Mouse (Mus musculus) liver (tissue): ENCODE measurements around the gene Celsr1.
A peak's percentile ranks its signal among the peaks of the same experiment; 100 is the strongest.

ENCODE experiments used
- DNase-seq: peaks from one replicate; pipeline ENCODE4 v3.0.0-alpha.2; 2020; ENCODE audit warnings: mixed read lengths

Celsr1 gene

GRCm38 (mm10) chr15:85949421-85950164 lies 84.0 kb downstream of the Celsr1 start:
- no peak for DNase-seq

DNA sequence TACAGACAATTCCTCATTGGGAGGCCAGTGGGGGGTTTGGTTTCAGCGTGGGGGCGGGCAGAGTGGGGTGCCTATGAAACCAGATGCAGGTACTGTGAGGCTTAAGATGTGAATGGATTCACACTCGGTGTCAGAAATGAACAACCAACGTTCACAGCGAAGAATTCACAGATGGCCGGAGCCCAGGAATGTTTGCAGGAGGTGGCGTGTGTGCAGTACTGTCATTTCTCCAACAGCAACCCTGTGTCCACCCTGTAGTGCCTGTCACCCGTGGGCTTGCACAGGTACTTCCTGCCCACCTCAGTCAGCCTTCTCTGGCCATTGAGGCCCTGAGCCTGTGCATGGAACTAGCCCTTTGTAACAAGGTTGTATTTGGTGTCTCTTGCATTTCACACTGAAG lies 85.6 kb downstream of the Celsr1 start:
- DNase-seq = no peak

GRCm38 (mm10) chr15:85947541-85947940 lies 86.0 kb downstream of the Celsr1 start:
- no peak for DNase-seq

- DNase-seq = peak; percentile 60
Observed at GRCm38 (mm10) chr15:85935627-85936049, 97.9 kb downstream of the Celsr1 start.

- DNase-seq = no peak
Observed at GRCm38 (mm10) chr15:85928161-85928560, 105.4 kb downstream of the Celsr1 start.

DNA sequence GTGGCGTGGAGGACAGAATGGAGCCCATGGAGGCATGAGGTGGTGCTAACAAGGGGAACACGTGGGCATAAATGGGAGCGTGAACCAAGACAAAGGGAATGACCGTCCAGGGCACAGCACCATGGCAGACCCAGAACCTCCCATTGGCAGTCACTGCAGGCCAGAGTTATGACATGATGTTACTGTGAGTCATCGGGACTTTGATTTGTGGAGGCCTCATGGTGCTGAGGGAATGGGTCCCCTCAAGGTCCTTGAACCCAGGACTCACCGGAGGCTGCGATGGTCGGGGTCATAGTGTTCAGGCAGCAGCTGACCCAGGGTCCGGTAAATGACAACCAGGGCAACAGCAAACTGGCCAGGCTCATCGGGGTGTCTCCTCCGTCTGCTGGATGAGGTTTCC lies 111.7 kb downstream of the Celsr1 start:
- DNase-seq = no peak

DNA sequence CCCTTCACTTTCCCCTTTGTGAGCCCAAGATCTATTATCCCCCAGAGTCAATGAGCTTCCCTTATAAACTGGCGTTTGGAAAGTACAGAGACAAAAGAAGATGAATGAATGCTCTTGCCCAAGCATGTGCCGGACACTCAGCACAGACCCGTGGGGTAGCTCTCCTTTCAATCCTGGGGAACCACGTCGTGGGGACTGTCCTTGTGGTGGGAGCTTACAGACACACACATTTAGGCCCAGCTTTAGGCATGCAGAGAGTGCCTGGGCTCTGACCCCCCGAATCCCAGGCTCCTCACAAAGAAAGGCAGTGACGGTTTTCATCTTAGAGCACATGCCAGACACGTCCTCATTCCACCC lies 113.7 kb downstream of the Celsr1 start:
- no peak for DNase-seq

DNA sequence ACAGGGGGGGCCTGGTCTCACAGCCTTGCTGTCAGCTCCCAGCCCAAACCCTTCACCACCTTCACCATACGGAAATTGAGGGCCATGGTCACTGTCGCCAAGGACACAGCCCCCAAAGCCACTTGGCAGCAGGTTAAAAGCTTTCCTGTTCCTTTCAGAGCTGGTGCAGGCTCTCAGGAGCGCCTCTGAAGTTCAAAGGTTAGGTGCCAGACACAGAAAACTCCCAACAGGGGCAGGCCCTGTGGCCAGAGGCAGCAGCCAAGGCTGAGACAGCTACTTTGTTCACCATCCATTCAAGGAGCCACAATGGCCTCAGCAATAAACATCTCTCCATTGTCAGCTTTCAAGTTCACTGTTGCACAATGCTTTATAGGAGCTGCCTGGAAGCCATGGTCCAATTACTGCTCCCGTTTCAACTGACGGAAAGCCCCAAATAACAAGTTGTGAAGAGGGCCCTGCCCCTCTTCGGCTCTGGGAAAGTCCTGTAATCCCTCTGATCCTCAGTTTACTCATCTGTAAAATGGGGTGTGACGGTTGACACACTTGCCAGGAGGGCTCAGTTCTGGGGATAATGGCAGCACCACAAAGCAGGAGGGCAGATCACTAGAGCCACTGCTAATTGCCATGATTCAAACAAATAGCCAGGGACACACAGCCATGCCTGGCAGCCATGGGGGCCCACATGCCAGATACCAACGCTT lies 114.2 kb downstream of the Celsr1 start:
- DNase-seq = no peak

- DNase-seq = peak; percentile 82
Observed at GRCm38 (mm10) chr15:85913605-85914004, 120.0 kb downstream of the Celsr1 start.

DNA sequence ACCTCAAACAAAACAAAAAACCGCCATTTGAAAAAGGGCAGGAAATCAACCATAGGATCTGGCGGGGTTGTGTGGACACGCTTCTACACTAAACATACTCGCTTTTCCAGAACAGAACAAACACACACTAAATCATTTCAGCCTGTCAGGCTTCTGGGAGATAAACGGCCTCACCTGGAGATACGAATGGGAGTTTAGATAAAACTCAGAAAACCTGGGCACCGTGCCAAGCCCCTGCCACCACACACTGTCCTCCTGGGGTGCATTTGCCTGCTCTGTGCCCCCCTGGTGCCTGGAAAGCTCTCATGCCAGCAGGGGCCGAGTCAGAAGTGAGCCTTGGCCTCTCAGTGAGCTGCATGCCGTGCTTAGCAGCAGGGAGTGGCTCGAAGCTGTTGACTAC lies 123.6 kb downstream of the Celsr1 start:
- no peak for DNase-seq

- no peak for DNase-seq
Observed at GRCm38 (mm10) chr15:85909492-85909829, 124.1 kb downstream of the Celsr1 start.

GRCm38 (mm10) chr15:85908660-85909491 lies 124.7 kb downstream of the Celsr1 start:
- DNase-seq = no peak

GRCm38 (mm10) chr15:85903826-85904225 lies 129.8 kb downstream of the Celsr1 start:
- DNase-seq = peak; percentile 28

DNA sequence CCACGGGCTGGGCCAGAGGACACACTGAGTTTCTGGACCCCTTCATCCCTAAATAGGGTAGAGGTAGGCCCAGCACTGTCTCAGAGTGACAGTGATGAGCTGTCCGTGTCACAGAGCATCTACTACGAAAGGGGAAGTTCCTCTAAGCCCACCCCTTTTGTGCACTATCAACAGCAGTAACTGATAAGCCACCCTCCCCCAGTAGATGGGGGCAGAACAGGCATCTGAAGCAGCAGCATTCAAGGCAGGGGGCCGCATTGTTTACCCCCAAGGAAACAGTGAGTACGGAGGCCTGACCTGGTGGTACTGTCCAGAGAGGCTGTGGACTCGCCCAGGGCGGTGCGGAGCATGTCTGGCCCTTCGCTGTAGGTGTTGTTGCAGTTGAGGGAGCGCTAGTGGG lies 131.1 kb downstream of the Celsr1 start:
- DNase-seq = no peak

DNA sequence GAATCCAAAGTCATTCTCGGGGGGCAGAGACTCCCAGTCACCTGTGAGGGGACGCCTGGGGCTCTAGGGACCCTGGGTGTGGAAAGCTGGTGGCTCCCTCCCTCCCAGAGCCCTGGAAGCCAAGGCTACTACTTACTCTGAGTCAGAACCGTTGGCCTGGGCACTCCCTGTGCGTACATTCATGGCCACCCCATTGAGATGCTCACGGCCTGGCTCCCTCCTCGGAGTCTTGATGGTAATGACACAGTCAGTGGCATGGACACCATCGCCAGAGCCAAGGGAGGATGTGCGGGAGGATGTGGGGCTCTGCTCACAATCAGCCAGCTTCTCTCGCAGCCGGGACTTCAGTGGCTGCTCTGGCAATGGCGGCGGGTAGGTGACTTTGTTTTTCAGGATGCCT lies 132.8 kb downstream of the Celsr1 start:
- no peak for DNase-seq

DNA sequence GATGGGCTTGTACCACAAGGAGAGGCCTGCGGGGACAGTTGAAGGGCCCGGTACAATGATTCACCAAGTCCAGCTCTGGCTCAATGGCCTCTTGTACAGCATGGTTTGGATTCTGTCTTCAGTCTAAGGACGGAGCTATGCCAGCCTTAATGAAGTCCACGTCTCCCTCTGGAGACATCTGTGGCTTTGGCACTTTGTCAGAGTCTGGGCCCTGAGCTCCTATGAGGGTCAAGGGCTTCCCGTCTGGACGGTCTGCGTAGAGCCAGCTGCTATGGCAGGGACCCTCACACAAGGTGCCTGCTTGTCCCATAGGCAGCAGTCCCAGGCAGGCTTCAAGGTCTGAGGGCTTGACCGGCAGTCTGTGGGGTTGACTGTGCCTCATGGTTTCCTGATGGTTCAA lies 133.3 kb downstream of the Celsr1 start:
- no peak for DNase-seq

GRCm38 (mm10) chr15:85899396-85899795 lies 134.2 kb downstream of the Celsr1 start:
- no peak for DNase-seq

DNA sequence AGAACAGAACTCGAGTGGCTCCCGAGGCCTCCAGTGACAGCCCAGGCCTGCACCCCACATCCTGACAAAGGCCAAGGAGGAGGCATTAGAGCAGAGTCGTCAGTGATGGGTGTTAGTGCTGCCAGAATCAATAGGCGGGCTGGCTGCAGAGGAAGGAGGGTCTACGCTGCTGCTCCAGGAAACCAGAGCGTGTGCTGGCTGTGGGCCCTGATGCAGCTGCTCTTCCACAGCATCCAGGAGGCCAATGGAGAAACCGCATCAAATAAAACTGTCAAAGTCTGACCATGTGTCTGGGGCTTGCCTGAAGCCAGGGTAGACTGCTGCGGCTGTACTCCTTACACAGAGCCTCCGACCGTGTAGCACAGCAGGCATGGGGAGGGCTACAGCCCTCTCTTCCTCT lies 136.5 kb downstream of the Celsr1 start:
- DNase-seq = no peak

DNA sequence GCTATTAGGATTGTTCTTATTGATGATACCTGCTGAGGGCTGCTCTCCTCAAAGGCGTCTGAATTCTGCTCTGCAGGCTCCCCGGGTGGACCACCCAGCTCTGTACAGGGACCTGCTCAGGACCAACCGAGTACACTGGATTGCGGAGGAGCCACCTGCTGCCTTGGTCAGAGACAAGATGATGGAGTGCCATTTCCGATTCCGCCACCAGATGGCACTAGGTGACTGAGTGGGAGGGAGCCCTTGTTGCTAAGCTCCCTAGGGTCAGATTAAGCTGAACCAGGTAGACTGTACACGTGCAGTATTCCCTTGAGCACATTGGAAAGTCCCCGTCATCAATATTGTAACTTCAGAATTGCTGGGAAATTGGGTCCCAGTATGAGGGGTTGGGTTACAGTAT lies 137.3 kb downstream of the Celsr1 start:
- peak; percentile 78 for DNase-seq

GRCm38 (mm10) chr15:85893871-85894270 lies 139.7 kb downstream of the Celsr1 start:
- no peak for DNase-seq

- DNase-seq = no peak
Observed at GRCm38 (mm10) chr15:85892498-85893118, 141.0 kb downstream of the Celsr1 start.

GRCm38 (mm10) chr15:85891971-85892370 lies 141.6 kb downstream of the Celsr1 start:
- no peak for DNase-seq

GRCm38 (mm10) chr15:85889235-85889634 lies 144.3 kb downstream of the Celsr1 start:
- DNase-seq = no peak
